Mouse (Mus musculus) heart, embryonic 14.5 days (tissue): ENCODE results near the gene Heatr3. TPM values are rescaled to one million over a fixed set of nuclear protein-coding genes. Genes with fewer than 3 reads are reported as not detected.

Experiments used
- ATAC-seq: fragments of 200-750 bp; cut with Nextera tagmentation; 2 replicates; pipeline ENCODE4 v1.8.0; 2017; ENCODE audit warnings: low read depth, moderate TSS enrichment; ENCODE audit not compliant: insufficient number of reproducible peaks, insufficient read depth, low FRiP score
- H3K27ac ChIP-seq, 2 experiments: fragments of 200-500 bp in 1 of 2; fragments of 300-500 bp in 1 of 2; sonication (generic) in 1 of 2; replicated peaks in 1 of 2; 2 replicates each; pipeline ENCODE4 v1.5.1; 2012 to 2014; ENCODE audit warnings: low read depth in 2 of 2, low read length in 2 of 2, control low read depth in 1 of 2, mild to moderate bottlenecking in 1 of 2, mixed read lengths in 1 of 2; ENCODE audit not compliant: control insufficient read depth in 1 of 2, insufficient read depth in 1 of 2
- H3K27me3 ChIP-seq: fragments of 300-500 bp; sonication (generic); 2 replicates; pipeline ENCODE4 v1.6.1; 2014; ENCODE audit warnings: mild to moderate bottlenecking, low read length, control low read depth; ENCODE audit not compliant: control insufficient read depth, insufficient read depth
- H3K36me3 ChIP-seq: fragments of 300-500 bp; sonication (generic); 2 replicates; pipeline ENCODE4 v1.6.1; 2014; ENCODE audit warnings: mild to moderate bottlenecking, control low read depth, low read length, mixed read lengths; ENCODE audit not compliant: control insufficient read depth, insufficient read depth
- H3K4me1 ChIP-seq, 2 experiments: fragments of 200-500 bp in 1 of 2; fragments of 300-500 bp in 1 of 2; sonication (generic) in 1 of 2; 2 replicates each; pipeline ENCODE4 v1.6.1; 2012 to 2014; ENCODE audit warnings: low read length in 2 of 2, control low read depth in 1 of 2, mixed read lengths in 1 of 2; ENCODE audit not compliant: control insufficient read depth in 2 of 2, insufficient read depth in 2 of 2
- H3K4me2 ChIP-seq: fragments of 300-500 bp; sonication (generic); 2 replicates; pipeline ENCODE4 v1.6.1; 2014; ENCODE audit warnings: mild to moderate bottlenecking, low read length
- H3K4me3 ChIP-seq, 2 experiments: fragments of 200-500 bp in 1 of 2; fragments of 300-500 bp in 1 of 2; sonication (generic) in 1 of 2; 2 replicates each; pipeline ENCODE4 v1.5.1; 2012 to 2014; ENCODE audit warnings: low read length in 2 of 2, mild to moderate bottlenecking in 2 of 2, control low read depth in 1 of 2, low read depth in 1 of 2, moderate library complexity in 1 of 2; ENCODE audit not compliant: control insufficient read depth in 1 of 2, insufficient read depth in 1 of 2
- H3K9ac ChIP-seq: fragments of 300-500 bp; sonication (generic); 2 replicates; pipeline ENCODE4 v1.6.1; 2014; ENCODE audit warnings: mild to moderate bottlenecking, low read length
- H3K9me3 ChIP-seq: fragments of 300-500 bp; sonication (generic); 2 replicates; pipeline ENCODE4 v1.6.1; 2016; ENCODE audit warnings: low read length, control low read depth; ENCODE audit not compliant: control insufficient read depth
- WGBS: fragments of 180-500 bp; shearing (Covaris S2); extraction: QIAGEN DNeasy Blood & Tissue Kit; methylation state at CpG from one replicate; pipeline ENCODE4 v1.1.7; 2014; 5-methylcytosine and 5-hydroxymethylcytosine counted together
- polyA plus RNA-seq: library from polyadenylated mRNA; unstranded; fragments of >200 nt; fragmentation: Nextera tagmentation; extraction: Ambion mirVana; gene quantifications from 2 replicates; pipeline ENCODE4 v1.2.1, GENCODE M21; 2014

Heatr3 gene
- polyA plus RNA-seq, 1 experiment from 2014 or later, result 30.0 TPM

GRCm38 (mm10) chr8:88144041-88144440 lies 6.4 kb downstream of the Heatr3 start:
- 80% methylated on average over 5 of the region's 5 CpGs for WGBS
- H3K4me1 ChIP-seq, result peaks cover 0 to 5% of the 10 kb centered on the region in 2 experiments; a peak in 2 of 4 replicates
- H3K9me3 ChIP-seq, result no peaks in the 10 kb centered on the region
- H3K4me2 ChIP-seq, result no peak overlapping the region
- peaks cover 89% of the 10 kb centered on the region for H3K36me3 ChIP-seq
- H3K27me3 ChIP-seq, result no peaks in the 10 kb centered on the region
- no peak for ATAC-seq
- no peak overlapping the region for H3K27ac ChIP-seq
- H3K4me3 ChIP-seq, result no peak overlapping the region
- no peak overlapping the region for H3K9ac ChIP-seq

- Histone ChIP-seq H3K4me2 (no peak overlapping the region), H3K27ac (no peak overlapping the region), H3K9me3 (no peaks in the 10 kb centered on the region), H3K4me1 (no peaks in the 10 kb centered on the region), H3K4me3 (no peak overlapping the region), H3K27me3 (no peaks in the 10 kb centered on the region), H3K9ac (no peak overlapping the region), H3K36me3 (peaks cover 91% of the 10 kb centered on the region)
- ATAC-seq, result no peak
- 91% methylated on average over 6 of the region's 6 CpGs for WGBS
These were observed 13.3 kb downstream of the Heatr3 start for GRCm38 (mm10) chr8:88150910-88151371.

- Histone ChIP-seq H3K4me3 (no peak overlapping the region), H3K36me3 (peaks cover 94% of the 10 kb centered on the region), H3K4me1 (no peaks in the 10 kb centered on the region), H3K27me3 (no peaks in the 10 kb centered on the region), H3K4me2 (no peak overlapping the region), H3K27ac (no peak overlapping the region), H3K9ac (no peak overlapping the region), H3K9me3 (no peaks in the 10 kb centered on the region)
- WGBS, result 89% methylated on average over 9 of the region's 10 CpGs
- no peak for ATAC-seq
These were observed 22.8 kb downstream of the Heatr3 start for GRCm38 (mm10) chr8:88160237-88160995.

- no peak overlapping the region for H3K9ac ChIP-seq
- H3K27me3 ChIP-seq, result no peaks in the 10 kb centered on the region
- H3K27ac ChIP-seq, result no peak overlapping the region
- H3K4me2 ChIP-seq, result no peak overlapping the region
- no peaks in the 10 kb centered on the region for H3K9me3 ChIP-seq
- peaks cover 93% of the 10 kb centered on the region for H3K36me3 ChIP-seq
- no peaks in the 10 kb centered on the region for H3K4me1 ChIP-seq
- ATAC-seq, result no peak
- no peak overlapping the region for H3K4me3 ChIP-seq
- WGBS, result 77% methylated on average over 5 of the region's 5 CpGs
These were observed 23.8 kb downstream of the Heatr3 start for GRCm38 (mm10) chr8:88161439-88161838.

- WGBS, result 84% methylated on average over 7 of the region's 7 CpGs
- Histone ChIP-seq H3K27ac (no peak overlapping the region), H3K4me2 (no peak overlapping the region), H3K4me3 (no peak overlapping the region), H3K27me3 (no peaks in the 10 kb centered on the region), H3K4me1 (no peaks in the 10 kb centered on the region), H3K9ac (no peak overlapping the region), H3K9me3 (no peaks in the 10 kb centered on the region), H3K36me3 (peaks cover 27% of the 10 kb centered on the region)
- no peak for ATAC-seq
These were observed 37.6 kb downstream of the Heatr3 start for GRCm38 (mm10) chr8:88175264-88175663.

GRCm38 (mm10) chr8:88177291-88177690 lies 39.6 kb downstream of the Heatr3 start:
- Histone ChIP-seq H3K4me2 (no peak overlapping the region), H3K9me3 (no peaks in the 10 kb centered on the region), H3K27ac (no peak overlapping the region), H3K27me3 (no peaks in the 10 kb centered on the region), H3K36me3 (peaks cover 10% of the 10 kb centered on the region), H3K4me3 (no peak overlapping the region), H3K9ac (no peak overlapping the region), H3K4me1 (no peaks in the 10 kb centered on the region)
- WGBS, result 89% methylated on average over 8 of the region's 8 CpGs
- ATAC-seq, result no peak

- Histone ChIP-seq H3K9ac (no peak overlapping the region), H3K27me3 (no peaks in the 10 kb centered on the region), H3K9me3 (no peaks in the 10 kb centered on the region), H3K36me3 (no peaks in the 10 kb centered on the region), H3K27ac (no peak overlapping the region), H3K4me1 (no peaks in the 10 kb centered on the region), H3K4me2 (no peak overlapping the region), H3K4me3 (no peak overlapping the region)
- 88% methylated on average over 2 of the region's 2 CpGs for WGBS
- no peak for ATAC-seq
These were observed 45.5 kb downstream of the Heatr3 start for GRCm38 (mm10) chr8:88183121-88183520.

GRCm38 (mm10) chr8:88184914-88185313 lies 47.3 kb downstream of the Heatr3 start:
- Histone ChIP-seq H3K4me2 (no peak overlapping the region), H3K27ac (no peak overlapping the region), H3K4me3 (no peak overlapping the region), H3K4me1 (no peaks in the 10 kb centered on the region), H3K9ac (no peak overlapping the region), H3K9me3 (no peaks in the 10 kb centered on the region), H3K27me3 (no peaks in the 10 kb centered on the region), H3K36me3 (no peaks in the 10 kb centered on the region)
- no peak for ATAC-seq
- 73% methylated on average over 1 of the region's 1 CpGs for WGBS
